Mouse (Mus musculus) mesoderm, embryonic 11.5 days (tissue): Measurements from ENCODE around the gene Vwa8.

ENCODE experiments used
- DNase-seq: peaks from one replicate; pipeline ENCODE4 v3.0.0-alpha.2; 2012; ENCODE audit warnings: low read depth, low spot score

Vwa8 gene

DNA sequence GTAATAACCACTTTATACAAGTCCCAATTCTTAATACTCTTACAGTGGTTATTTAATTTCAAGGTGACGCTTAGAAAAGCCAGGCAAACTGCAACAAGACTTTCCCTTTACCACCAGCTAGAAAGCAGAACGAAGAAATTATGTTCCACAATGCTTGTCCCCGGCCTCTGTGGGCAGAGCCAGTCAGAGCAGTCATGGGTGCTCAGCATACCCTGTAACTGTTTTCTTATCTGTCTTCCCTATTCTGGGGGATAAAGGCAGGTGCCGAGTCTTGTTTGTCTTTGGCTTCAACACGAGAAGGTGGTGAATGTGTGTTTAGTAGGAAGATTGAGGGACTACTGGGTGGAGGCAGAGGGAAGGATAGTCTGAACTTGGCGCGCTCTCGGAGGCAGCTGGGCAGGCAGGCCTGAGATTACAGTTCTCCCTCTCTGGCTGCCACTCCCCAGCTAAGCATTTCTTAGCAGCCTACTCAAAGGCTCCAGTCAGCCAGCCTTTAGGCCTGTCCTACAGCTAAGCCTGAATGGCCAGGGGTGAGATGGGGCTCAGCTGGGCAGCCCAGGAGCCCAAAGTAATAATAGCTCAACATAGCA is 365.9 kb downstream of the Vwa8 start:
- no peak for DNase-seq

- no peak for DNase-seq
These were observed 367.5 kb downstream of the Vwa8 start for GRCm38 (mm10) chr14:79216366-79216765.

DNA sequence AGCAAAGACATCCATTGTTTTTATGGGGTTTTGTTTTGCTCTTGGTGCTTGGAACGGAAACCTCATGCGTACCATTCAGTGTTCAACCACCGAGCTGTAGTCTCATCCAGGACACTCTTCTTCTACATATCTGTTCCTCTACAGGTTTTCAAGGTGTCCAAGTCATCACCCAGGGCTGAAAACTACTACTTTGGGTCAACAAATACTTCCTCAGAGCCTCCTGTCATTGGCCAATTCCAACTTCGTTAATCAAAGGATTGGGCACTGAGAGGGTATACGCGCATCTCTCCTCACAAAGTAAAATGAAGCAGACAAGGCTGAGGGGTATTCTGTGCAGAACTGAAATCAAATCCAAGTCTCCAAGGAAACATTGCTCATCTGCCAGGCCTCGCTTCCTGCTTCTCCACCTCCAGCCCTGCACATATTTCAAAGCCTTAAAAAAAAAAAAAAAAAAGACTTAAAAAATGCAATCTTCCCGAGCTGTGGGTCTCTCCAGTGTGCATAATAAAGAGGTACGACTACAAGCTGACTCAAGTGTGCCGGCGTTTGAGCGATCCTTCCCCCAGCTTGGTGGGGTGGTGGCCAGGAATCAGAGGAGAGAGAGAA is 374.7 kb downstream of the Vwa8 start:
- DNase-seq: no peak

DNA sequence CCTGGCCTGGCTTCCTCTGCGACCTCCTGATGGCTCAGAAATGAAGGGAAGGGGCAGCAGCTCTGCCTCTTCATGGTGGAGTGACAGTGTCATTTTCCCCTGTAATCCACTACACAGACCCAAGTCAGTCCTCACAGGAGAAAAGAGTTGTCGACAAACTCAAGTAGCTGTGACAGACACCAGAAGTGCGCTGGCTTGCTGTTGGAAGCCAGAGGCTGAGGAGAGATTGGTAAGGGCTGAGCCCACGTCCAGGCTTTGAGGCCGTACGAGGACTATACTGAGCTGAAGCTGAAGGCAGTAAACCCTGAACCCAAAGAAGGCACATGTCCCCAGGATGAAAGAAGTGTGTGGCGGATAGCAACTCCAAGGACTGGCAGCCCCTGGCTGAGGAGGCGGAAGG is 376.6 kb downstream of the Vwa8 start:
- DNase-seq: no peak

DNA sequence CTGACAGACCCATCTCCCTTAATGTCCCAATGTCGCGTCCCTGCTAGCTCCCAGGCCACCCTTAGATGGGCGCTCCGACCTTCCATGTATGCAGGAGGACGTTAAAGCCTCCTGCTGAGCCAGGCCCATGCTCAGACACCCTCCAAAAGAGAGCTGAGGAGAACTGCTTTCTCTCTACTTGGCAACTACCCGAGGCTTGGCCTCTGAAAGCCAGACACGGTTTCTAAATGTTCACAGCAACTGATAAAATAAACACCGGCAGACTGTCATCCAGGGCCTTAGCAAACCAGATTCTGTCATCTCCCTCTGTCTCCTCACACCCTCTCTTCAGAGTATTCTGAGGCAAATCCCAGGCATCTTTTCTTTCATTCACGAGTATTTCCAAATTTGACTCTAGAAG is 377.2 kb downstream of the Vwa8 start:
- DNase-seq: no peak

GRCm38 (mm10) chr14:79226741-79227140 is 377.9 kb downstream of the Vwa8 start:
- DNase-seq: no peak

DNA sequence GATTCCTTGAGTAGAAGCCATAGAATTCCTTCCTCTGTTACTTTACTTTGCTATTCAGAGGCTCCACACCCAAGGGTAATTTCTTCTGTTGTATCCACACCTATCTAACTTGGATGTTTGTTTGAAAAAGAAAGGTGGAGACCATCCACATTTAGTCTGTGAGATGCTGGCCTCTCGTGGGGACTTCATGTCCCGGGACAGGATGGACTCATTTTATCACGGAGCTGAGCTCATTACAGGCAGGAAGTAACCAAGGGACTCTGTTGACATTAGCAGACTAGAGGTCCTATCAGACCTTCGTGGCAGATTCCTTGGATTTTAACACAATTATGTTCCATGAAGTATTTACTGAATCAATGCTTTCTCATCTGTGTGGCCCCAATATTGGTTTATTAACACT is 379.1 kb downstream of the Vwa8 start:
- DNase-seq: no peak

DNA sequence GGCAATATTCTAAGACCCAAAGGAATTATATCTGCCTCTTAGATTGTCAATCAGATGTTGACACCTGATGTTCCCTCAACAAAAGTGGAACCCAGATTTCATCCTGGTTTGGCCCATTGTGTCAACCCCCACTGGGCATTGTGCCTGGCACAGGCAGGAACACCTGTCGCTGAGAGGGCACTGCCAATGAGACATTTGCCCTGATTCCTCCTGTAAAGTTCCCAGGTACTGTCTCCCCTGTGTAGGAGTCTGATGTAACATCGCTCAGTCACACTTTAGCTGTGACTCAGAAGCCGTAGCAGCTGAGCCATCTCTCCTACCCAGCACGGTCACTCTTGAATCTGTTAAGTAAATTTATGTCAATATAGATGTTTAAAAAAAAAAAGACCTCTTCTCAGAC is 382.8 kb downstream of the Vwa8 start:
- DNase-seq: no peak

- DNase-seq: no peak
These were observed 384.8 kb downstream of the Vwa8 start for GRCm38 (mm10) chr14:79233697-79234096.

- no peak for DNase-seq
These were observed 385.7 kb downstream of the Vwa8 start for GRCm38 (mm10) chr14:79234513-79234912.

DNA sequence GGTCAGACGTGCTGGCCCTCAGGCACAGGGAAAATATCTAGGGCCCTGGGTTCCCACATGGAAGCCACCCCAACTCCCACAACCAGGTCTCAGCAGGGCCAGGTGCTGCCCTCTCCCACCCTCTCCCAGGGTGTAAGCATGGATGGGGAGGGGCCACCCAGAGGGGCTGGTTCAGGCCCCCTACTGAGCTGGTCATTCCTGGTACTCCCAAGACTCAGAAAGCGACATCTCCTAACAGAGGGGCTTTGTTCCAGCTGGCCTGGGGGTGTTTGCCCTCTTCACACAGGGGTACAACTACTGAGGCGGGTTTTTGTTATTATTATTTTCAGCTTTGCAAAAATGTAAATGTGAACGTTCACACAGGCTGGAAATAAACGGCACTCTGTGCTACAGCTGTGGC is 386.3 kb downstream of the Vwa8 start:
- DNase-seq: no peak

DNA sequence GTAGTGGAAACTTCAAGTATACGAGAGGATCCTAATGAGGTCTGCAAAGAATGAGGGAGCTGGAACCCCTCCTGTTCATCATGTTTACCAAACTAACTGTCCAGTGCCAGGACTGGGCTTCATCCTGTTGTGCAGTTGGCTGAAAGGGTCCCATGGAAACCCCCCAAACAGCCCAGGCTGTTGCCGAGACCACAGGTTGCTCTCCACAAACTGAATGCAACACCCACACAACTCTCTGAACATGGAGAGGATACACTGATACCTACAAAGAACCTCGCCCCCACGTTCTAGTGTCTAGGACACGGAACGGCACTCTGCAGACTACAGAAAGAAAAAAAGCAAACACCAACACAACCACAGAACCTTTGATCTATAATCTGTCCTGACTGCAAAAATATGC is 387.4 kb downstream of the Vwa8 start:
- no peak for DNase-seq

- DNase-seq: no peak
These were observed 390.6 kb downstream of the Vwa8 start for GRCm38 (mm10) chr14:79239402-79239801.

- peak; percentile 35 for DNase-seq
These were observed 392.3 kb downstream of the Vwa8 start for GRCm38 (mm10) chr14:79241057-79241570.

GRCm38 (mm10) chr14:79241656-79242385 is 393.0 kb downstream of the Vwa8 start:
- no peak for DNase-seq

DNA sequence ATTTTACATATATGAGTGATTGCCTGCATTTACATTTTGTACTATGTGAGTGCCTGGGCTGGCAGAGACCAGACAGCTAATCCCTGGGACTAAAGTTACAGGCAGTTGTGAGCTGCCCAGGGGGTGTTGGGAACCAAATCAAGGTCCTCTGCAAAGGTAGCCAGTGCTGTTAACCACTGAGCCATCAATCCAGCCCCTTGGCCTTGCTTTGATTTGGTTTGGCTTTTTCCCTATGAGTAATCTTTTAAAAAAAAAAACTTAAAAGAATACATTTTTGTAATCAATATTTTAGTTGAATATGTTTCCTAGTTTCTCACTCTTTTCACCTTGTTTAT is 393.5 kb downstream of the Vwa8 start:
- no peak for DNase-seq

GRCm38 (mm10) chr14:79243038-79243883 is 394.4 kb downstream of the Vwa8 start:
- DNase-seq: no peak

DNA sequence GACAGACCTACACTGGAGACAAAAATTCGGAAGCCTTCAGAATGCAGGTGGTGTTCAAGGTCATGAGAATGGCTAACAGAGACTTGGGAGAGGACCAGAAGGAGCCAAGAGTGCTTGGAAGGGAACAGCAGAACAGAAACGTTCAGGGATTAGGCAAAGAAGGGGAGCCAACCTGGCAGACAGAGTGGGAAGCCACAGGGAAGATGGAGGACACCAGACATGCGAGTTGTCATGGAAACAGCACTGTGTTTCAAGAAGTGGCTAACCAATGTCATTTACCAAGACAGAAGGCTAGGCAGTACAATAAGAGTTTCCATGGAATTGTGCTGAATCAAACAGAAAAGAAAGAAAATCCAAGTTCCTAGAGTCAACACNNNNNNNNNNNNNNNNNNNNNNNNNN is 395.7 kb downstream of the Vwa8 start:
- no peak for DNase-seq

DNA sequence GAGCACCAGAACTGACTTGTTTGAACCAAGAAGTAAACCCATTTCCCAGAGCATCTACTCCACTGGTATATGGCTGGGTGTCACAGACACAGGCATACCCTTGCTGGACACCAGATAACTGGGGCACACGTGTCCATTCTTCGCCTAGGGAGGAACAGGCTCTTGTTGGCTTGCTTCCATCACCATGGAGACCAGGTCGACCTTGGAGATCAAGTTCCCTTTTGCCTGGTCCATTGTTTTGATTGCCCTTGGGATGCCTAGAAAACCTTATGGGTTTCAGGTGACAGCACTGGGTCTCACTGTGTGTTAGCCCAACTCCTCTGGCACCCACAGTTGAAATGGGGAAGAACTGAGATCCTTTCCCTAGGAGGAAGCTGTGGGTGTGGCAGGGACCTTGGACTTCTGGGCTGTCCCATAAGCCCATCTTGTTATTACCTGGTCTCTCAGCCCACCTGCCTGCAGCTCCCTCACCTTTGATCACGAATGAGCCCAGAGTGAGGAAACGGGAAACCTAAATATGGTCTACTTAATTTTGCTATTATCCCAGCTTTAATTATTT is 403.0 kb downstream of the Vwa8 start:
- no peak for DNase-seq
